Mouse (Mus musculus) cerebellum, adult 2 months (tissue): ENCODE measurements at regions not wholly inside any gene's neighbourhood (a gene's known extent, or its start where the extent isn't known, plus 50 kb on each side); places are given as distances from the start of the nearest gene placed in this dataset.

Experiments used
- DNase-seq, 2 experiments: peaks; one replicate each; pipeline ENCODE4 v3.0.0; 2021
- H3K27ac ChIP-seq: fragments of 200-500 bp; 2 replicates; pipeline ENCODE4 v1.5.1; 2012; ENCODE audit warnings: low read length, control low read depth, inconsistent platforms; ENCODE audit not compliant: insufficient read depth
- H3K27me3 ChIP-seq: fragments of 200-500 bp; 2 replicates; pipeline ENCODE4 v1.6.1; 2012; ENCODE audit warnings: inconsistent platforms, mild to moderate bottlenecking, low read length, moderate library complexity; ENCODE audit not compliant: control insufficient read depth, insufficient read depth
- H3K4me1 ChIP-seq: fragments of 200-500 bp; 2 replicates; pipeline ENCODE4 v1.6.1; 2011; ENCODE audit warnings: low read length; ENCODE audit not compliant: control insufficient read depth, insufficient read depth
- H3K4me3 ChIP-seq: fragments of 200-500 bp; replicated peaks from 2 replicates; pipeline ENCODE3; 2011; ENCODE audit warnings: mild to moderate bottlenecking, low read depth, low read length, control low read depth; ENCODE audit not compliant: insufficient read depth
- CTCF ChIP-seq: fragments of 200-500 bp; IDR thresholded peaks from 2 replicates; pipeline ENCODE4 v1.5.1; 2011; ENCODE audit warnings: low read depth, mild to moderate bottlenecking, control low read depth, low read length, moderate library complexity, borderline replicate concordance; ENCODE audit not compliant: insufficient read depth
- POLR2A ChIP-seq: fragments of 200-500 bp; IDR thresholded peaks from 2 replicates; pipeline ENCODE4 v1.6.1; 2011; ENCODE audit warnings: low read length, control low read depth, borderline replicate concordance; ENCODE audit not compliant: insufficient read depth
- WGBS: fragments of 180-500 bp; shearing (Covaris S2); methylation state at CpG from one replicate; pipeline ENCODE4 v1.1.7; 2018; 5-methylcytosine and 5-hydroxymethylcytosine counted together

DNA sequence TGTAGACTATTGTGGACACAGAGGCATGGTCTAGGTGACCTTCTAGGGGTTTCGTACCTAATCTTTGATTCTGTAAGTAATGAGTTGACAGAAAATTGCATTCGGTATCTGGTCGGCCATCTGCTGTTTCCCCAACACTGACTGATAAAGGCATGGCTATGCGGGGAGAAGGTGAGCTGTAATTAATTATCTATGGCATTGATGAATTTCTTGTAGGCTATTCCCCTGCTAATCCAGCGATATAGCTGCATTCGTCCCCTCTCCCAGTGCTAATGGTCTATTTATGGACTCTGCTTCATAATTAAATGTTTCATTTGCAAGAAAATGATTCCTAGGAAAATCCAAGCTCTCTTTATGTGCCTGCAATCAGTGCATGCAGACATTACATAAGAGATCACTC lies 136.5 kb downstream of the C1d start:
- DNase-seq = no peak
- H3K27ac ChIP-seq = no peak overlapping the region
- WGBS = 76% methylated on average over 6 of the region's 6 CpGs
- H3K4me3 ChIP-seq = no peak overlapping the region
- no peaks in the 10 kb centered on the region for H3K4me1 ChIP-seq
- no peaks in the 10 kb centered on the region for H3K27me3 ChIP-seq
- no peak for TF ChIP-seq CTCF
- TF ChIP-seq POLR2A = no peak

- peak in 1 of 2 experiments; percentile 4 for DNase-seq
- TF ChIP-seq CTCF (no peak), POLR2A (no peak)
- Histone ChIP-seq H3K27ac (no peak overlapping the region), H3K4me3 (no peak overlapping the region), H3K27me3 (no peaks in the 10 kb centered on the region), H3K4me1 (no peaks in the 10 kb centered on the region)
- 16% methylated on average over 1 of the region's 1 CpGs for WGBS
Measured at GRCm38 (mm10) chr11:17414531-17414930, 157.2 kb downstream of the C1d start.

DNA sequence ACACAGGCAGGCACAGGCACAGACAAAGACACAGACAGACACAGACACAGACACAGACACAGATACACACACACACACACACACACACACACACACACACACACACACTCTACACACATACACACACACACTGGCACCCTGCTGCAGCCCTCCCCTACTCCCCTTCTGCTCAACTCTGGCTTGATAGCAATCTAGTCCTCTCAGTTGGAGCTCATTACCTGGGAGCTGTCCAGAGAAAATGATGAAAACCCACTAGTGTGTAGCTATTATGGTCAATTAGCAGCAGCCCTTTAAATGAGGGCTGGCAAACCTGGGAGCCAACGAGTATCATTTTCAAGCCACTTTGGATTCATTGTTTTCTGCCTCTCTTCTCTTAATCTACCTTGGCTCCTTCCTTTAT lies 157.8 kb downstream of the C1d start:
- Histone ChIP-seq H3K27me3 (no peaks in the 10 kb centered on the region), H3K27ac (no peak overlapping the region), H3K4me1 (no peaks in the 10 kb centered on the region), H3K4me3 (no peak overlapping the region)
- DNase-seq = no peak
- no peak for TF ChIP-seq CTCF
- TF ChIP-seq POLR2A = no peak
- 5% methylated on average over 1 of the region's 1 CpGs for WGBS

- no peaks in the 10 kb centered on the region for H3K4me1 ChIP-seq
- peak in 1 of 2 experiments; percentile 5 for DNase-seq
Measured at GRCm38 (mm10) chr11:17417656-17418289, 160.4 kb downstream of the C1d start.

GRCm38 (mm10) chr11:17442133-17442532 lies 184.8 kb downstream of the C1d start:
- no peak for DNase-seq
- Histone ChIP-seq H3K4me3 (no peak overlapping the region), H3K4me1 (no peaks in the 10 kb centered on the region), H3K27me3 (no peaks in the 10 kb centered on the region), H3K27ac (no peak overlapping the region)
- TF ChIP-seq POLR2A (no peak), CTCF (no peak)
- WGBS = 65% methylated on average over 4 of the region's 4 CpGs

More at GRCm38 (mm10) chr11:17417656-17418289, 160.4 kb downstream of the C1d start:
- Histone ChIP-seq H3K27ac (no peak overlapping the region), H3K27me3 (no peaks in the 10 kb centered on the region), H3K4me3 (no peak overlapping the region)
- TF ChIP-seq CTCF (no peak), POLR2A (no peak)
- WGBS = 35% methylated on average over 4 of the region's 4 CpGs

GRCm38 (mm10) chr11:17449289-17449688 lies 191.9 kb downstream of the C1d start:
- DNase-seq = no peak
- WGBS = 82% methylated on average over 7 of the region's 7 CpGs
- Histone ChIP-seq H3K4me3 (no peak overlapping the region), H3K27ac (no peak overlapping the region), H3K27me3 (no peaks in the 10 kb centered on the region), H3K4me1 (no peaks in the 10 kb centered on the region)
- TF ChIP-seq CTCF = no peak
- no peak for TF ChIP-seq POLR2A

- Histone ChIP-seq H3K4me3 (no peak overlapping the region), H3K4me1 (no peaks in the 10 kb centered on the region), H3K27ac (no peak overlapping the region), H3K27me3 (no peaks in the 10 kb centered on the region)
- 76% methylated on average over 7 of the region's 7 CpGs for WGBS
- no peak for DNase-seq
- no peak for TF ChIP-seq CTCF
- TF ChIP-seq POLR2A = no peak
Measured at GRCm38 (mm10) chr11:17450360-17451045, 193.1 kb downstream of the C1d start.

- TF ChIP-seq CTCF = no peak
- TF ChIP-seq POLR2A = no peak
- WGBS = 96% methylated on average over 2 of the region's 2 CpGs
- no peak overlapping the region for H3K27ac ChIP-seq
- no peaks in the 10 kb centered on the region for H3K27me3 ChIP-seq
- no peak overlapping the region for H3K4me3 ChIP-seq
- DNase-seq = no peak
- no peaks in the 10 kb centered on the region for H3K4me1 ChIP-seq
Measured at GRCm38 (mm10) chr11:17451451-17451850, 194.1 kb downstream of the C1d start.
